Mouse (Mus musculus) kidney, adult 2 months (tissue): ENCODE measurements around the gene Syt17.

Experiments used
- CTCF ChIP-seq: fragments of 200-500 bp; conservative IDR thresholded peaks from 2 replicates; pipeline ENCODE4 v1.5.1; 2011; ENCODE audit warnings: low read depth, mild to moderate bottlenecking, control low read depth, low read length, moderate library complexity, mixed read lengths; ENCODE audit not compliant: insufficient read depth, insufficient read length
- POLR2A ChIP-seq: fragments of 200-500 bp; IDR thresholded peaks from one replicate; pipeline ENCODE4 v1.6.1; 2011; ENCODE audit warnings: low read depth, low read length, control low read depth

DNA sequence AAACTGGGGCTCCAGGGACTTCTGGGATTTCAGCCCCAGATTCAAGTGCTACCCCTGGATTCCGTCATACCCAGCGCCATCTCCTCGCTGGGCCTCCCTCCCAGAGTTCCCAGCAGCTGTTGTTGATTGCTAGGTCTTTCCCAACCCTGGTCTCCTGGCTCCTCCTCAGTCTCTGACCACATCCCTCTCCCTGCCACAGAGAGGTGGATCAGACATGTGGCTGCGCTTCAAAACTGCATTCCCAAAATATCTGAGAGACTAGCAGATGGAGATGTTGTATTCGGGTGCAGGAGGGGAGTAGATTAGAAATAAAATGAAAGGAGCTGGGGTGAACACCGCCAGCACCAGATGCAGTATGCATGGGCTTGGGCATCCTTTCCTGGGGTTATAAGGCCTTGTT, 6.5 kb downstream of the Syt17 start:
- no peak for TF ChIP-seq CTCF
- TF ChIP-seq POLR2A: no peak
